Mouse (Mus musculus): ENCODE data around the gene Slc22a20. TPM values are rescaled to one million over a fixed set of nuclear protein-coding genes. Genes with fewer than 3 reads are reported as not detected.
A peak's percentile ranks its signal among the peaks of the same experiment; 100 is the strongest.

The Slc22a20 gene
- not detected in 2 replicates for polyA plus RNA-seq (2015; fragmentation: Nextera tagmentation; extraction: Ambion mirVana)

- H3K4me3 ChIP-seq (replicated peaks; ENCODE audit: low read length): no peak within 1 kb of the TSS
- no peak within 1 kb of the TSS for H3K4me2 ChIP-seq (ENCODE audit: low read depth, low read length)
- H3K9me3 ChIP-seq (replicated peaks; ENCODE audit: control insufficient read depth, low read length): no peaks in the 10 kb centered on the region
- peaks cover 27% of the 10 kb centered on the region for H3K4me1 ChIP-seq (ENCODE audit: control insufficient read depth, insufficient read depth, low read length)
- WGBS: 43% methylated on average over 4 of the region's 4 CpGs
- H3K36me3 ChIP-seq (ENCODE audit: control insufficient read depth, insufficient read depth, low read length): no peaks in the 10 kb centered on the region
- no peak within 1 kb of the TSS for H3K9ac ChIP-seq (ENCODE audit: low read length)
- H3K27me3 ChIP-seq (ENCODE audit: control insufficient read depth, insufficient read depth, low read length): no peaks in the 10 kb centered on the region
- no peak for ATAC-seq (ENCODE audit: insufficient read depth, low FRiP score)
- no peak within 1 kb of the TSS for H3K27ac ChIP-seq (ENCODE audit: low read length)
Measured at GRCm38 (mm10) chr19:5986043-5986442, at the start of gene Slc22a20. TSS of gene Slc22a20 (minus strand) at chr19:5986143.

GRCm38 (mm10) chr19:6030520-6031280 is 44.8 kb upstream of the Slc22a20 start:
- WGBS: 58% methylated on average over 14 of the region's 14 CpGs
- Histone ChIP-seq H3K27me3 (ENCODE audit: control insufficient read depth, insufficient read depth, low read length) (no peaks in the 10 kb centered on the region), H3K9ac (ENCODE audit: low read length) (no peak overlapping the region), H3K36me3 (ENCODE audit: control insufficient read depth, insufficient read depth, low read length) (no peaks in the 10 kb centered on the region), H3K4me1 (ENCODE audit: control insufficient read depth, insufficient read depth, low read length) (no peaks in the 10 kb centered on the region), H3K27ac (ENCODE audit: low read length) (no peak overlapping the region), H3K9me3 (replicated peaks; ENCODE audit: control insufficient read depth, low read length) (no peaks in the 10 kb centered on the region), H3K4me2 (ENCODE audit: low read depth, low read length) (no peak overlapping the region), H3K4me3 (replicated peaks; ENCODE audit: low read length) (no peak overlapping the region)
- ATAC-seq (ENCODE audit: insufficient read depth, low FRiP score): no peak

- ATAC-seq (ENCODE audit: insufficient read depth, low FRiP score): no peak
- no peaks in the 10 kb centered on the region for H3K4me1 ChIP-seq (ENCODE audit: control insufficient read depth, insufficient read depth, low read length)
- no peaks in the 10 kb centered on the region for H3K27me3 ChIP-seq (ENCODE audit: control insufficient read depth, insufficient read depth, low read length)
- no peak overlapping the region for H3K4me2 ChIP-seq (ENCODE audit: low read depth, low read length)
- H3K4me3 ChIP-seq (replicated peaks; ENCODE audit: low read length): no peak overlapping the region
- WGBS: 75% methylated on average over 9 of the region's 9 CpGs
- no peak overlapping the region for H3K9ac ChIP-seq (ENCODE audit: low read length)
- H3K27ac ChIP-seq (ENCODE audit: low read length): no peak overlapping the region
- H3K36me3 ChIP-seq (ENCODE audit: control insufficient read depth, insufficient read depth, low read length): no peaks in the 10 kb centered on the region
- H3K9me3 ChIP-seq (replicated peaks; ENCODE audit: control insufficient read depth, low read length): no peaks in the 10 kb centered on the region
Measured at GRCm38 (mm10) chr19:6029426-6029825, 43.5 kb upstream of the Slc22a20 start.

GRCm38 (mm10) chr19:6028991-6029390 is 43.0 kb upstream of the Slc22a20 start:
- Histone ChIP-seq H3K4me3 (replicated peaks; ENCODE audit: low read length) (no peak overlapping the region), H3K4me1 (ENCODE audit: control insufficient read depth, insufficient read depth, low read length) (no peaks in the 10 kb centered on the region), H3K36me3 (ENCODE audit: control insufficient read depth, insufficient read depth, low read length) (no peaks in the 10 kb centered on the region), H3K9ac (ENCODE audit: low read length) (no peak overlapping the region), H3K4me2 (ENCODE audit: low read depth, low read length) (no peak overlapping the region), H3K9me3 (replicated peaks; ENCODE audit: control insufficient read depth, low read length) (no peaks in the 10 kb centered on the region), H3K27ac (ENCODE audit: low read length) (no peak overlapping the region), H3K27me3 (ENCODE audit: control insufficient read depth, insufficient read depth, low read length) (no peaks in the 10 kb centered on the region)
- ATAC-seq (ENCODE audit: insufficient read depth, low FRiP score): no peak
- WGBS: 70% methylated on average over 6 of the region's 6 CpGs

GRCm38 (mm10) chr19:6023930-6024329 is 38.0 kb upstream of the Slc22a20 start:
- Histone ChIP-seq H3K4me3 (replicated peaks; ENCODE audit: low read length) (no peak overlapping the region), H3K36me3 (ENCODE audit: control insufficient read depth, insufficient read depth, low read length) (no peaks in the 10 kb centered on the region), H3K27me3 (ENCODE audit: control insufficient read depth, insufficient read depth, low read length) (no peaks in the 10 kb centered on the region), H3K4me2 (ENCODE audit: low read depth, low read length) (no peak overlapping the region), H3K9me3 (replicated peaks; ENCODE audit: control insufficient read depth, low read length) (no peaks in the 10 kb centered on the region), H3K4me1 (ENCODE audit: control insufficient read depth, insufficient read depth, low read length) (no peaks in the 10 kb centered on the region), H3K27ac (ENCODE audit: low read length) (no peak overlapping the region), H3K9ac (ENCODE audit: low read length) (no peak overlapping the region)
- 82% methylated on average over 7 of the region's 7 CpGs for WGBS
- ATAC-seq (ENCODE audit: insufficient read depth, low FRiP score): no peak

GRCm38 (mm10) chr19:6023059-6023458 is 37.1 kb upstream of the Slc22a20 start:
- H3K4me2 ChIP-seq (ENCODE audit: low read depth, low read length): no peak overlapping the region
- WGBS: 48% methylated on average over 8 of the region's 8 CpGs
- H3K36me3 ChIP-seq (ENCODE audit: control insufficient read depth, insufficient read depth, low read length): no peaks in the 10 kb centered on the region
- H3K9ac ChIP-seq (ENCODE audit: low read length): no peak overlapping the region
- H3K4me1 ChIP-seq (ENCODE audit: control insufficient read depth, insufficient read depth, low read length): no peaks in the 10 kb centered on the region
- H3K27me3 ChIP-seq (ENCODE audit: control insufficient read depth, insufficient read depth, low read length): no peaks in the 10 kb centered on the region
- H3K27ac ChIP-seq (ENCODE audit: low read length): no peak overlapping the region
- ATAC-seq (ENCODE audit: insufficient read depth, low FRiP score): no peak
- no peaks in the 10 kb centered on the region for H3K9me3 ChIP-seq (replicated peaks; ENCODE audit: control insufficient read depth, low read length)
- no peak overlapping the region for H3K4me3 ChIP-seq (replicated peaks; ENCODE audit: low read length)

- Histone ChIP-seq H3K27me3 (ENCODE audit: control insufficient read depth, insufficient read depth, low read length) (0 out of 2 replicates have a peak, but pooled peaks cover 4% of the 10 kb centered on the region), H3K4me1 (ENCODE audit: control insufficient read depth, insufficient read depth, low read length) (0 out of 2 replicates have a peak, but pooled peaks cover 3% of the 10 kb centered on the region), H3K9me3 (replicated peaks; ENCODE audit: control insufficient read depth, low read length) (no peaks in the 10 kb centered on the region), H3K27ac (ENCODE audit: low read length) (no peak overlapping the region), H3K4me3 (replicated peaks; ENCODE audit: low read length) (no peak overlapping the region), H3K4me2 (ENCODE audit: low read depth, low read length) (no peak overlapping the region), H3K9ac (ENCODE audit: low read length) (no peak overlapping the region), H3K36me3 (ENCODE audit: control insufficient read depth, insufficient read depth, low read length) (no peaks in the 10 kb centered on the region)
- 43% methylated on average over 3 of the region's 3 CpGs for WGBS
- no peak for ATAC-seq (ENCODE audit: insufficient read depth, low FRiP score)
Measured at GRCm38 (mm10) chr19:6020276-6020675, 34.3 kb upstream of the Slc22a20 start.

- 0 out of 2 replicates have a peak, but pooled peaks cover 4% of the 10 kb centered on the region for H3K27me3 ChIP-seq (ENCODE audit: control insufficient read depth, insufficient read depth, low read length)
- no peak for ATAC-seq (ENCODE audit: insufficient read depth, low FRiP score)
- H3K4me1 ChIP-seq (ENCODE audit: control insufficient read depth, insufficient read depth, low read length): peaks cover 12% of the 10 kb centered on the region
- H3K4me2 ChIP-seq (ENCODE audit: low read depth, low read length): no peak overlapping the region
- H3K36me3 ChIP-seq (ENCODE audit: control insufficient read depth, insufficient read depth, low read length): no peaks in the 10 kb centered on the region
- no peak overlapping the region for H3K9ac ChIP-seq (ENCODE audit: low read length)
- H3K4me3 ChIP-seq (replicated peaks; ENCODE audit: low read length): no peak overlapping the region
- H3K9me3 ChIP-seq (replicated peaks; ENCODE audit: control insufficient read depth, low read length): no peaks in the 10 kb centered on the region
- 33% methylated on average over 15 of the region's 15 CpGs for WGBS
- H3K27ac ChIP-seq (ENCODE audit: low read length): no peak overlapping the region
Measured at GRCm38 (mm10) chr19:6018142-6019089, 32.5 kb upstream of the Slc22a20 start.

- Histone ChIP-seq H3K4me2 (ENCODE audit: low read depth, low read length) (peak overlapping the region; percentile 67), H3K9me3 (replicated peaks; ENCODE audit: control insufficient read depth, low read length) (no peaks in the 10 kb centered on the region), H3K27me3 (ENCODE audit: control insufficient read depth, insufficient read depth, low read length) (0 out of 2 replicates have a peak, but pooled peaks cover 4% of the 10 kb centered on the region), H3K36me3 (ENCODE audit: control insufficient read depth, insufficient read depth, low read length) (no peaks in the 10 kb centered on the region), H3K4me1 (ENCODE audit: control insufficient read depth, insufficient read depth, low read length) (peaks cover 12% of the 10 kb centered on the region), H3K4me3 (replicated peaks; ENCODE audit: low read length) (peak overlapping the region; percentile 60; the same call in 1 of the 2 replicates), H3K27ac (ENCODE audit: low read length) (no peak overlapping the region), H3K9ac (ENCODE audit: low read length) (no peak overlapping the region)
- WGBS: 47% methylated on average over 7 of the region's 7 CpGs
- no peak for ATAC-seq (ENCODE audit: insufficient read depth, low FRiP score)
Measured at GRCm38 (mm10) chr19:6016532-6016931, 30.6 kb upstream of the Slc22a20 start.

Measured in stomach, embryonic 16.5 days (tissue).